Mouse (Mus musculus): ENCODE measurements around the gene Tmem131. TPM values are rescaled to one million over a fixed set of nuclear protein-coding genes. Genes with fewer than 3 reads are reported as not detected.

Gene Tmem131
- total and polyA plus RNA-seq, 3 experiments = 9.7 to 39.9 (median 11.5) TPM

DNA sequence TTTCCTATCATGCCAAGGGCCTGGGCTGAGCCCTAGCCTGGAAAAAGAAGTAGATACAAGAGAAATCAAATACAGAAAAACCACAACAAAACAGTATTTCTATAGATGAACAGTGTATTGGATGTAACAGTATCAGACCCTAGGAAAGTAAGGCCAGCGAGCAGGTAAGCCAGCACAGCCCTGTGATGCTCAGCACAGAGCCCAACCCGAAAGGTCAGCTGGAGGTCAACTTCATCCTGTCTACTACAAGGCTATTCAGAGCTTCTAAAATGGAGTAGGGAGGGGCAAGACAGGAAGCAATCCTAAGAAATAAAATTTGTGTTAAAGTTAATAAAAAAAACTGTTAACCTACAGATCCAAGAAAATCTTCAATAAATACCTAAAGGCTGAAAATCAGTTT, 18.6 kb downstream of the Tmem131 start:
- peaks cover 38% of the 10 kb centered on the region for H3K79me2 ChIP-seq (replicated peaks; ENCODE audit: control insufficient read depth, extremely low read depth, insufficient read depth, poor library complexity, severe bottlenecking)
- no peaks in the 10 kb centered on the region for H3K27me3 ChIP-seq (replicated peaks)
- H3K27ac ChIP-seq (ENCODE audit: insufficient read depth, low read depth) = no peak overlapping the region
- H3K4me2 ChIP-seq (ENCODE audit: insufficient read depth, low read depth, poor library complexity, severe bottlenecking) = no peak overlapping the region
- H3K36me3 ChIP-seq (replicated peaks in 1 of 2; ENCODE audit: control insufficient read depth in 1 of 2, insufficient read depth in 1 of 2, low read length in 1 of 2) = peaks cover 0 to 29% of the 10 kb centered on the region in 2 experiments
- DNase-seq (ENCODE audit: extremely low read depth) = no peak
- H3K9ac ChIP-seq (ENCODE audit: insufficient read depth, low read depth) = no peak overlapping the region
- H3K4me1 ChIP-seq (ENCODE audit: control insufficient read depth in 1 of 2, insufficient read depth in 2 of 2) = peaks cover 5 to 86% of the 10 kb centered on the region in 2 experiments
- no peaks in the 10 kb centered on the region for H3K9me3 ChIP-seq (replicated peaks; ENCODE audit: low read length)
- H3K4me3 ChIP-seq (replicated peaks in 1 of 3; ENCODE audit: low read depth in 2 of 3, low read length in 2 of 3, poor library complexity in 1 of 3) = no peak overlapping the region
- in situ Hi-C loops (cut with MboI; ENCODE audit: low pct_ligation_motif_present, low pct_unique_long_range_greater_than_20kb, low sequenced_read_pairs) (loop anchor here (25.0 kb wide), 1 partner anchor 312 kb away; no protein-coding TSS in a partner anchor), dilution Hi-C loops (cut with MboI; ENCODE audit: extremely low pct_ligation_motif_present, extremely low pct_unique_long_range_greater_than_20kb, low sequenced_read_pairs) (no loop called here)
- TF ChIP-seq MAZ (IDR thresholded peaks at IDR 0.05; ENCODE audit: low read depth, low read length) (no peak), KAT2A (IDR thresholded peaks at IDR 0.05; ENCODE audit: insufficient replicate concordance, low read length) (no peak), MYC (IDR thresholded peaks at IDR 0.05; ENCODE audit: low read depth, low read length) (no peak), IRF4 (IDR thresholded peaks at IDR 0.05; ENCODE audit: low read depth, low read length) (no peak), PAX5 (IDR thresholded peaks at IDR 0.05; ENCODE audit: low read length) (no peak), RAD21 (IDR thresholded peaks at IDR 0.05; ENCODE audit: low read depth, low read length) (no peak)

DNA sequence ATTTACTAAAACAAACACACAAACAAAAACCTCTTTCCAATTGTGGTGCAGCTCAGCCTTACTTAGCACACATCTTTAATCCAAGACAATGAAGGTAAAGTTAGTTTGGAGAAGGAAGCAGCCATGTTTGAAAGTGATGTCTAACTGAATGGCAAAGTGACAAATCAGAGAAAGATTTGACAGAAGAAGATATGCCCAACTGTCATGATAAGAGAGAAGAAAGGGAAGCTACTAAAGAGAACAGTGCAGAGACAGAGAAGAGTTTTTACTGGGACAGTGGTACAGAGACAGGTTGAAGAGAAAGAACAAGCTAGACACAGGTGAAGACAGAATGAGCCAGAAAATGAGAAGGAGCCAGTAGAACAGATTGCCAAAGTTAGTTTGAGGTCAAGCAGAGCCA, 19.6 kb downstream of the Tmem131 start:
- Histone ChIP-seq H3K4me1 (ENCODE audit: control insufficient read depth in 1 of 2, insufficient read depth in 2 of 2) (peaks cover 0 to 86% of the 10 kb centered on the region in 2 experiments; a peak in 2 of 4 replicates), H3K9me3 (replicated peaks; ENCODE audit: low read length) (no peaks in the 10 kb centered on the region), H3K36me3 (replicated peaks in 1 of 2; ENCODE audit: control insufficient read depth in 1 of 2, insufficient read depth in 1 of 2, low read length in 1 of 2) (peaks cover 0 to 25% of the 10 kb centered on the region in 2 experiments), H3K4me2 (ENCODE audit: insufficient read depth, low read depth, poor library complexity, severe bottlenecking) (no peak overlapping the region), H3K4me3 (replicated peaks in 1 of 3; ENCODE audit: low read depth in 2 of 3, low read length in 2 of 3, poor library complexity in 1 of 3) (no peak overlapping the region), H3K9ac (ENCODE audit: insufficient read depth, low read depth) (no peak overlapping the region), H3K27me3 (replicated peaks) (no peaks in the 10 kb centered on the region), H3K79me2 (replicated peaks; ENCODE audit: control insufficient read depth, extremely low read depth, insufficient read depth, poor library complexity, severe bottlenecking) (peaks cover 29% of the 10 kb centered on the region), H3K27ac (ENCODE audit: insufficient read depth, low read depth) (no peak overlapping the region)
- in situ Hi-C loops (cut with MboI; ENCODE audit: low pct_ligation_motif_present, low pct_unique_long_range_greater_than_20kb, low sequenced_read_pairs) (loop anchor here (25.0 kb wide), 1 partner anchor 313 kb away; no protein-coding TSS in a partner anchor), dilution Hi-C loops (cut with MboI; ENCODE audit: extremely low pct_ligation_motif_present, extremely low pct_unique_long_range_greater_than_20kb, low sequenced_read_pairs) (no loop called here)
- DNase-seq (ENCODE audit: extremely low read depth) = no peak
- TF ChIP-seq UBTF (IDR thresholded peaks at IDR 0.05; ENCODE audit: low read depth, low read length) = no peak
- TF ChIP-seq MAX (IDR thresholded peaks at IDR 0.05; ENCODE audit: low read length) = no peak
- TF ChIP-seq RCOR1 (conservative IDR thresholded peaks at IDR 0.05; ENCODE audit: low read depth, low read length) = no peak
- TF ChIP-seq POLR2A (IDR thresholded peaks at IDR 0.05; ENCODE audit: low read depth, low read length) = no peak
- TF ChIP-seq MAFK (IDR thresholded peaks at IDR 0.05; ENCODE audit: insufficient replicate concordance, low read length) = no peak
- no peak for TF ChIP-seq TBP (conservative IDR thresholded peaks at IDR 0.05; ENCODE audit: low read depth, low read length)
- TF ChIP-seq NELFE (IDR thresholded peaks at IDR 0.05; ENCODE audit: low read depth, low read length) = no peak
- no peak for TF ChIP-seq HCFC1 (IDR thresholded peaks at IDR 0.05; ENCODE audit: low read depth, low read length)
- no peak for TF ChIP-seq MXI1 (IDR thresholded peaks at IDR 0.05; ENCODE audit: low read depth, low read length)
- no peak for TF ChIP-seq CHD1 (IDR thresholded peaks at IDR 0.05; ENCODE audit: low read depth, low read length)
- TF ChIP-seq JUN (IDR thresholded peaks at IDR 0.05; ENCODE audit: insufficient read depth, low read depth, low read length) = no peak
- no peak for TF ChIP-seq PAX5 (IDR thresholded peaks at IDR 0.05; ENCODE audit: low read length)
- TF ChIP-seq JUND (conservative IDR thresholded peaks at IDR 0.05; ENCODE audit: low read depth, low read length) = no peak
- TF ChIP-seq POLR2AphosphoS2 (IDR thresholded peaks at IDR 0.05; ENCODE audit: low read depth, low read length) = no peak
- no peak for TF ChIP-seq ZMIZ1 (IDR thresholded peaks at IDR 0.05; ENCODE audit: low read depth, low read length)
- TF ChIP-seq ZNF384 (IDR thresholded peaks at IDR 0.05; ENCODE audit: low read depth, low read length) = no peak
- TF ChIP-seq GABPA (IDR thresholded peaks at IDR 0.05; ENCODE audit: insufficient replicate concordance, low read depth, low read length) = no peak
- TF ChIP-seq TCF12 (IDR thresholded peaks at IDR 0.05; ENCODE audit: low read depth, low read length) = no peak
- TF ChIP-seq CTCF (conservative IDR thresholded peaks at IDR 0.05 in 1 of 2, IDR thresholded peaks at IDR 0.05 in 1 of 2; ENCODE audit: low read depth in 2 of 2, low read length in 2 of 2) = no peak
- no peak for TF ChIP-seq SMC3 (IDR thresholded peaks at IDR 0.05; ENCODE audit: low read depth, low read length)

All from CH12.LX (cell line).